Mouse (Mus musculus) embryonic facial prominence, embryonic 14.5 days (tissue): ENCODE data around the gene Vwa3b. TPM values are rescaled to one million over a fixed set of nuclear protein-coding genes. Genes with fewer than 3 reads are reported as not detected.

Source experiments
- ATAC-seq: fragments of 200-750 bp; cut with Nextera tagmentation; 2 replicates; pipeline ENCODE4 v1.8.0; 2017; ENCODE audit warnings: low read depth, moderate number of reproducible peaks, moderate TSS enrichment
- DNase-seq: peaks from one replicate; pipeline ENCODE4 v3.0.0-alpha.2; 2015; ENCODE audit warnings: low spot score
- H3K27ac ChIP-seq: fragments of 300-500 bp; sonication (generic); replicated peaks from 2 replicates; pipeline ENCODE4 v1.5.1; 2014; ENCODE audit warnings: low read depth, mild to moderate bottlenecking, low read length, moderate library complexity
- H3K27me3 ChIP-seq: fragments of 300-500 bp; sonication (generic); replicated peaks from 2 replicates; pipeline ENCODE4 v1.6.1; 2014; ENCODE audit warnings: low read length; ENCODE audit not compliant: control insufficient read depth, insufficient read depth
- H3K36me3 ChIP-seq: fragments of 300-500 bp; sonication (generic); 2 replicates; pipeline ENCODE4 v1.6.1; 2014; ENCODE audit warnings: low read length, mixed read lengths; ENCODE audit not compliant: control insufficient read depth, insufficient read depth
- H3K4me1 ChIP-seq: fragments of 300-500 bp; sonication (generic); 2 replicates; pipeline ENCODE4 v1.6.1; 2014; ENCODE audit warnings: antibody characterized with exemption, low read length; ENCODE audit not compliant: control insufficient read depth, insufficient read depth
- H3K4me2 ChIP-seq: fragments of 300-500 bp; sonication (generic); 2 replicates; pipeline ENCODE4 v1.6.1; 2014; ENCODE audit warnings: low read depth, mild to moderate bottlenecking, low read length, moderate library complexity, mixed read lengths
- H3K4me3 ChIP-seq: fragments of 300-500 bp; sonication (generic); 2 replicates; pipeline ENCODE4 v1.5.1; 2014; ENCODE audit warnings: low read depth, mild to moderate bottlenecking, low read length
- H3K9ac ChIP-seq: fragments of 300-500 bp; sonication (generic); 2 replicates; pipeline ENCODE4 v1.6.1; 2014; ENCODE audit warnings: low read depth, mild to moderate bottlenecking, low read length, moderate library complexity, mixed read lengths
- H3K9me3 ChIP-seq: fragments of 300-500 bp; sonication (generic); 2 replicates; pipeline ENCODE4 v1.6.1; 2016; ENCODE audit warnings: low read length; ENCODE audit not compliant: control insufficient read depth
- WGBS: fragments of 180-500 bp; shearing (Covaris S2); extraction: QIAGEN DNeasy Blood & Tissue Kit; methylation state at CpG from one replicate; pipeline ENCODE4 v1.1.7; 2014; 5-methylcytosine and 5-hydroxymethylcytosine counted together
- polyA plus RNA-seq: library from polyadenylated mRNA; unstranded; fragments of >200 nt; fragmentation: Nextera tagmentation; extraction: Ambion mirVana; gene quantifications from 2 replicates; pipeline ENCODE4 v1.2.1, GENCODE M21; 2014

Gene Vwa3b
- polyA plus RNA-seq, 1 experiment from 2014 or later, result 2.3 TPM

GRCm38 (mm10) chr1:37035879-37036278 is 9.5 kb downstream of the Vwa3b start:
- WGBS, result 87% methylated on average over 8 of the region's 8 CpGs
- no peak for ATAC-seq
- no peak overlapping the region for H3K4me3 ChIP-seq

GRCm38 (mm10) chr1:37041126-37041525 is 14.7 kb downstream of the Vwa3b start:
- H3K9ac ChIP-seq, result no peak overlapping the region
- no peaks in the 10 kb centered on the region for H3K9me3 ChIP-seq
- ATAC-seq (no peak), DNase-seq (no peak)
- H3K27ac ChIP-seq, result no peak overlapping the region
- peaks cover 5% of the 10 kb centered on the region; the same call in 1 of the 2 replicates for H3K4me1 ChIP-seq
- no peaks in the 10 kb centered on the region for H3K36me3 ChIP-seq
- H3K4me2 ChIP-seq, result no peak overlapping the region
- WGBS, result 83% methylated on average over 7 of the region's 7 CpGs
- H3K27me3 ChIP-seq, result no peaks in the 10 kb centered on the region
- no peak overlapping the region for H3K4me3 ChIP-seq

More at GRCm38 (mm10) chr1:37035879-37036278, 9.5 kb downstream of the Vwa3b start:
- Histone ChIP-seq H3K4me2 (no peak overlapping the region), H3K36me3 (no peaks in the 10 kb centered on the region), H3K4me1 (no peaks in the 10 kb centered on the region; the same call in 1 of the 2 replicates), H3K27me3 (no peaks in the 10 kb centered on the region), H3K9ac (no peak overlapping the region), H3K27ac (no peak overlapping the region), H3K9me3 (no peaks in the 10 kb centered on the region)
- no peak for DNase-seq

- 86% methylated on average over 5 of the region's 5 CpGs for WGBS
- Histone ChIP-seq H3K9me3 (no peaks in the 10 kb centered on the region), H3K27ac (no peak overlapping the region), H3K36me3 (no peaks in the 10 kb centered on the region), H3K27me3 (no peaks in the 10 kb centered on the region), H3K9ac (no peak overlapping the region), H3K4me2 (no peak overlapping the region), H3K4me1 (peaks cover 5% of the 10 kb centered on the region; the same call in 1 of the 2 replicates), H3K4me3 (no peak overlapping the region)
- ATAC-seq, result no peak
- no peak for DNase-seq
These were observed 15.5 kb downstream of the Vwa3b start for GRCm38 (mm10) chr1:37041856-37042255.

GRCm38 (mm10) chr1:37042769-37043168 is 16.4 kb downstream of the Vwa3b start:
- Histone ChIP-seq H3K36me3 (no peaks in the 10 kb centered on the region), H3K4me3 (no peak overlapping the region), H3K27ac (no peak overlapping the region), H3K27me3 (no peaks in the 10 kb centered on the region), H3K4me1 (peaks cover 5% of the 10 kb centered on the region; the same call in 1 of the 2 replicates), H3K4me2 (no peak overlapping the region), H3K9me3 (peaks cover 5% of the 10 kb centered on the region; the same call in 1 of the 2 replicates), H3K9ac (no peak overlapping the region)
- DNase-seq (no peak), ATAC-seq (no peak)
- WGBS, result 83% methylated on average over 8 of the region's 8 CpGs

- DNase-seq, result no peak
- WGBS, result 90% methylated on average over 3 of the region's 3 CpGs
These were observed 16.8 kb downstream of the Vwa3b start for GRCm38 (mm10) chr1:37043196-37043595.

GRCm38 (mm10) chr1:37045472-37045871 is 19.1 kb downstream of the Vwa3b start:
- ATAC-seq (no peak), DNase-seq (peak; percentile 63)
- WGBS, result 30% methylated on average over 5 of the region's 5 CpGs
- Histone ChIP-seq H3K9ac (no peak overlapping the region), H3K9me3 (peaks cover 9% of the 10 kb centered on the region), H3K4me3 (no peak overlapping the region), H3K36me3 (no peaks in the 10 kb centered on the region), H3K4me1 (peaks cover 5% of the 10 kb centered on the region; the same call in 1 of the 2 replicates), H3K27me3 (no peaks in the 10 kb centered on the region), H3K27ac (0 out of 2 replicates have a peak overlapping the region, but pooled peaks have one; percentile 22), H3K4me2 (no peak overlapping the region)

More at GRCm38 (mm10) chr1:37043196-37043595, 16.8 kb downstream of the Vwa3b start:
- Histone ChIP-seq H3K27ac (no peak overlapping the region), H3K9ac (no peak overlapping the region), H3K9me3 (peaks cover 9% of the 10 kb centered on the region), H3K36me3 (no peaks in the 10 kb centered on the region), H3K4me2 (no peak overlapping the region), H3K4me3 (no peak overlapping the region), H3K4me1 (peaks cover 5% of the 10 kb centered on the region; the same call in 1 of the 2 replicates), H3K27me3 (no peaks in the 10 kb centered on the region)
- ATAC-seq, result no peak

- Histone ChIP-seq H3K9me3 (peaks cover 9% of the 10 kb centered on the region), H3K27me3 (no peaks in the 10 kb centered on the region), H3K27ac (no peak overlapping the region), H3K4me2 (no peak overlapping the region), H3K4me1 (peaks cover 11% of the 10 kb centered on the region), H3K36me3 (no peaks in the 10 kb centered on the region), H3K4me3 (no peak overlapping the region), H3K9ac (no peak overlapping the region)
- no peak for ATAC-seq
- DNase-seq, result no peak
- WGBS, result 48% methylated on average over 4 of the region's 4 CpGs
These were observed 22.8 kb downstream of the Vwa3b start for GRCm38 (mm10) chr1:37049159-37049558.

- peak; percentile 74 for DNase-seq
- H3K27me3 ChIP-seq, result no peaks in the 10 kb centered on the region
- ATAC-seq, result no peak
- no peak overlapping the region for H3K4me3 ChIP-seq
- H3K9ac ChIP-seq, result no peak overlapping the region
- no peaks in the 10 kb centered on the region for H3K9me3 ChIP-seq
- H3K4me1 ChIP-seq, result peaks cover 10% of the 10 kb centered on the region; the same call in 1 of the 2 replicates
- 37% methylated on average over 4 of the region's 4 CpGs for WGBS
- H3K27ac ChIP-seq, result no peak overlapping the region
- H3K36me3 ChIP-seq, result no peaks in the 10 kb centered on the region
- no peak overlapping the region for H3K4me2 ChIP-seq
These were observed 27.3 kb downstream of the Vwa3b start for GRCm38 (mm10) chr1:37053691-37054090.
